Mouse (Mus musculus): ENCODE results near the gene Nme1. TPM values are rescaled to one million over a fixed set of nuclear protein-coding genes. Genes with fewer than 3 reads are reported as not detected.

Nme1 gene
- polyA plus RNA-seq, 1 experiment from 2014 or later, result 357 TPM

DNA sequence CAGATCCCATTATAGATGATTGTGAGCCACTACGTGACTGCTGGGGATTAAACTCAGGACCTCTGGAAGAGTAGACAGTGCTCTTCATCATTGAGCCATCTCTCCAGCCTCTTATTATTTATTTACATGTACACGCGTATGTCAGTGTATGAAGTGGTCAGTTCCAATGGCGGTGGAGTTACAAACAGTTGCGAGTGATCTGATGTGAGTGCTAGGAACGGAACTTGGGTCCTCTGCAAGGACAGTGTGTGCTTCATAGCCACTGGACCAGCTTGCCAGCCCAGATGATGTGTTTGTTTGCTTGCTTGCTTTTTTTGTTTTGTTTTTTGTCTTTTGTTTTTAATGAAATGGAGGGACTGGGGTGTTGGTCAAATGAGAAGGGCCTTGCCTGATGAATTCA, 850 bp upstream of the Nme1 start:
- H3K9ac ChIP-seq (replicated peaks; ENCODE audit: low read depth, low read length), result no peak overlapping the region
- no peak overlapping the region for H3K4me2 ChIP-seq (ENCODE audit: low read length)
- no peaks in the 10 kb centered on the region for H3K27me3 ChIP-seq (replicated peaks; ENCODE audit: control insufficient read depth, insufficient read depth, low read length)
- ATAC-seq, result no peak
- H3K9me3 ChIP-seq (ENCODE audit: control insufficient read depth, low read length), result no peaks in the 10 kb centered on the region
- H3K36me3 ChIP-seq (ENCODE audit: control insufficient read depth, insufficient read depth), result peaks cover 13% of the 10 kb centered on the region
- no peak overlapping the region for H3K27ac ChIP-seq (ENCODE audit: low read length)
- peaks cover 13% of the 10 kb centered on the region for H3K4me1 ChIP-seq (replicated peaks; ENCODE audit: control insufficient read depth, insufficient read depth, low read length)
- no peak overlapping the region for H3K4me3 ChIP-seq (replicated peaks; ENCODE audit: low read length)
- WGBS, result 91% methylated on average over 6 of the region's 6 CpGs

DNA sequence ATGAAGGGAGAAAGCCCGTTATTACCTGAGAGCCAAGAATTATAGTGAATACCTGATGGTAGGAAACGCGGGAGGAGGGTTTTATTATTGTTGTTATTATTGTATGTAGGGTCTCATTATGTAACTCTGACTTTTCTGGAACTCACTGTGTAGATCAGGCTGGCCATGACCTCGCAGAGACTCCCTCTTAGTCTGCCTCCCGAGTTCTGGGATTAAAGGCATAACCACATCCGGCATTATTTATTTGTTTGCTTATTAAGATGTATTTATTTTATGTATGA, 467 bp upstream of the Nme1 start:
- ATAC-seq, result no peak
- peaks cover 13% of the 10 kb centered on the region for H3K4me1 ChIP-seq (replicated peaks; ENCODE audit: control insufficient read depth, insufficient read depth, low read length)
- H3K4me2 ChIP-seq (ENCODE audit: low read length), result peak overlapping the region; percentile 39
- no peak overlapping the region for H3K9ac ChIP-seq (replicated peaks; ENCODE audit: low read depth, low read length)
- no peaks in the 10 kb centered on the region for H3K9me3 ChIP-seq (ENCODE audit: control insufficient read depth, low read length)
- peak overlapping the region; percentile 86; the same call in 1 of the 2 replicates for H3K4me3 ChIP-seq (replicated peaks; ENCODE audit: low read length)
- peaks cover 13% of the 10 kb centered on the region for H3K36me3 ChIP-seq (ENCODE audit: control insufficient read depth, insufficient read depth)
- peak overlapping the region; percentile 49 for H3K27ac ChIP-seq (ENCODE audit: low read length)
- WGBS, result 46% methylated on average over 6 of the region's 6 CpGs
- H3K27me3 ChIP-seq (replicated peaks; ENCODE audit: control insufficient read depth, insufficient read depth, low read length), result no peaks in the 10 kb centered on the region

- peak overlapping the region; percentile 86 for H3K4me3 ChIP-seq (replicated peaks; ENCODE audit: low read length)
- H3K27ac ChIP-seq (ENCODE audit: low read length), result peak overlapping the region; percentile 79
- H3K4me1 ChIP-seq (replicated peaks; ENCODE audit: control insufficient read depth, insufficient read depth, low read length), result peaks cover 13% of the 10 kb centered on the region
- peak overlapping the region; percentile 82 for H3K9ac ChIP-seq (replicated peaks; ENCODE audit: low read depth, low read length)
- H3K4me2 ChIP-seq (ENCODE audit: low read length), result peak overlapping the region; percentile 73
- 5% methylated on average over 11 of the region's 11 CpGs for WGBS
- H3K36me3 ChIP-seq (ENCODE audit: control insufficient read depth, insufficient read depth), result peaks cover 21% of the 10 kb centered on the region
- no peak for ATAC-seq
- no peaks in the 10 kb centered on the region for H3K27me3 ChIP-seq (replicated peaks; ENCODE audit: control insufficient read depth, insufficient read depth, low read length)
- no peaks in the 10 kb centered on the region for H3K9me3 ChIP-seq (ENCODE audit: control insufficient read depth, low read length)
Measured at GRCm38 (mm10) chr11:93967381-93967780, 940 bp downstream of the Nme1 start.

- 96% methylated on average over 6 of the region's 6 CpGs for WGBS
- peaks cover 35% of the 10 kb centered on the region for H3K36me3 ChIP-seq (ENCODE audit: control insufficient read depth, insufficient read depth)
- no peaks in the 10 kb centered on the region for H3K27me3 ChIP-seq (replicated peaks; ENCODE audit: control insufficient read depth, insufficient read depth, low read length)
- peaks cover 13% of the 10 kb centered on the region for H3K4me1 ChIP-seq (replicated peaks; ENCODE audit: control insufficient read depth, insufficient read depth, low read length)
- no peak overlapping the region for H3K27ac ChIP-seq (ENCODE audit: low read length)
- ATAC-seq, result no peak
- no peaks in the 10 kb centered on the region for H3K9me3 ChIP-seq (ENCODE audit: control insufficient read depth, low read length)
- no peak overlapping the region for H3K4me2 ChIP-seq (ENCODE audit: low read length)
- no peak overlapping the region for H3K4me3 ChIP-seq (replicated peaks; ENCODE audit: low read length)
- no peak overlapping the region for H3K9ac ChIP-seq (replicated peaks; ENCODE audit: low read depth, low read length)
Measured at GRCm38 (mm10) chr11:93965391-93965790, 2.9 kb downstream of the Nme1 start.

DNA sequence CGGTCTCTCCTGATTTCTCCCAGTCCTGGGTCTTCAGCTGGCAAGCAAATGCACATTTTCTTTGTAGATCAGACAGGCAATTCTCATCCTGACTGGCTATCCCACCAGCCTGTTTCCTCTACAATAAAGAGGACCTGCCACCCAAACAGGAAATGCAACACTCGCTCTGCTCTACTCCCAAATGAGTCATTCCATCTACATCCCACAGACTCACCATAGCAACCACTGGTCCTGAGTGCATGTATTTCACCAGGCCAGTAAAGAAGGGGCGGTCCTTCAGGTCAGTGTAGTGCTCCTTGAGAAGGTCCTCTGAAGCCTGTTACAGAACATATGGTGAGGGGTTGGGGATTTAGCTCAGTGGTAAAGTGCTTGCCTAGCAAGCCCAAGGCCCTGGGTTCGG, 5.3 kb downstream of the Nme1 start:
- Histone ChIP-seq H3K9me3 (ENCODE audit: control insufficient read depth, low read length) (no peaks in the 10 kb centered on the region), H3K36me3 (ENCODE audit: control insufficient read depth, insufficient read depth) (peaks cover 54% of the 10 kb centered on the region), H3K4me1 (replicated peaks; ENCODE audit: control insufficient read depth, insufficient read depth, low read length) (peaks cover 8% of the 10 kb centered on the region), H3K4me2 (ENCODE audit: low read length) (no peak overlapping the region), H3K9ac (replicated peaks; ENCODE audit: low read depth, low read length) (no peak overlapping the region), H3K27me3 (replicated peaks; ENCODE audit: control insufficient read depth, insufficient read depth, low read length) (no peaks in the 10 kb centered on the region), H3K27ac (ENCODE audit: low read length) (no peak overlapping the region), H3K4me3 (replicated peaks; ENCODE audit: low read length) (no peak overlapping the region)
- WGBS, result 79% methylated on average over 4 of the region's 4 CpGs
- ATAC-seq, result no peak

DNA sequence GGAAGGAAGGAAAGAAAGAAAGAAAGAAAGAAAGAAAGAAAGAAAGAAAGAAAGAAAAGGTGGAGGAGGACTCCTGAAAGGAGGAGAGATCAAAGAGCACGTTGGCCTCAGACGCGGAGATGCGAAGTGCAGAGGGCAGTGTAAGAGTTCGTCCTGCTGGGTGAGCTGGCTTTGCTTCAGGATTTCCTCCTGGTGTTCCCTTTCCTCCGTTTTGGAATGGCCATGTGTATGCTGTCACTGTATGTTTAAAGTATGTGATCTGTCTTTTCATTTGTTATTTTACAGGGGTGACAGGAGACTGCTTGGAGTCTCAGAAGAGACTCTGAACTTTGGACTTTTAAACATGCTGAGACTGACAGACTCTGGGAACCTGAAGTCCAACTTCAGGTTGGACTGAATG, 6.8 kb downstream of the Nme1 start:
- H3K9ac ChIP-seq (replicated peaks; ENCODE audit: low read depth, low read length), result no peak overlapping the region
- whole genome bisulfite sequencing, result 93% methylated on average over 6 of the region's 6 CpGs
- no peak overlapping the region for H3K27ac ChIP-seq (ENCODE audit: low read length)
- H3K9me3 ChIP-seq (ENCODE audit: control insufficient read depth, low read length), result no peaks in the 10 kb centered on the region
- H3K4me3 ChIP-seq (replicated peaks; ENCODE audit: low read length), result no peak overlapping the region
- H3K4me1 ChIP-seq (replicated peaks; ENCODE audit: control insufficient read depth, insufficient read depth, low read length), result peaks cover under 1% of the 10 kb centered on the region
- H3K27me3 ChIP-seq (replicated peaks; ENCODE audit: control insufficient read depth, insufficient read depth, low read length), result no peaks in the 10 kb centered on the region
- ATAC-seq, result no peak
- peaks cover 54% of the 10 kb centered on the region for H3K36me3 ChIP-seq (ENCODE audit: control insufficient read depth, insufficient read depth)
- no peak overlapping the region for H3K4me2 ChIP-seq (ENCODE audit: low read length)

DNA sequence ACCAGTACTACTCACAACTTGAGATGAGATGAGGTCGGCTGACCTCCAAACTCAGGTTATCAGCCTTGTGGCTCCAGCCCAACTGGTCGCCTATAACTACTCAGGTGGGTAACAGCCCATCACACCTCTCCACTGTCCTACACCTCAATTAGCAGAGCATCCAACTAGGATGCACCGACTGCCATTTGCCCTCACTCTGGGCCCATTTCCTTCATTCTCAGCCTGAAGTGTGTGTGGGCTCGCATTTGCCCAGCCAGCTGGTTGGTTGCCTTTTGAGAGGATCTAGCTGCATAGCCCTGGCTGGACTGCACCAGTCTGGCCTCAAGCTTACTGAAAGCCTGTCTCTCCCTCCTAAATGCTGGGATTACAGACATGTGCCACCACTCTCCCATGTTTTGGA, 10.6 kb downstream of the Nme1 start:
- no peak for ATAC-seq
- Histone ChIP-seq H3K9ac (replicated peaks; ENCODE audit: low read depth, low read length) (no peak overlapping the region), H3K27ac (ENCODE audit: low read length) (no peak overlapping the region), H3K4me3 (replicated peaks; ENCODE audit: low read length) (no peak overlapping the region), H3K9me3 (ENCODE audit: control insufficient read depth, low read length) (no peaks in the 10 kb centered on the region), H3K36me3 (ENCODE audit: control insufficient read depth, insufficient read depth) (peaks cover 36% of the 10 kb centered on the region), H3K4me2 (ENCODE audit: low read length) (no peak overlapping the region), H3K4me1 (replicated peaks; ENCODE audit: control insufficient read depth, insufficient read depth, low read length) (peaks cover 18% of the 10 kb centered on the region), H3K27me3 (replicated peaks; ENCODE audit: control insufficient read depth, insufficient read depth, low read length) (no peaks in the 10 kb centered on the region)
- 88% methylated on average over 4 of the region's 4 CpGs for WGBS

- Histone ChIP-seq H3K36me3 (ENCODE audit: control insufficient read depth, insufficient read depth) (peaks cover 30% of the 10 kb centered on the region), H3K9ac (replicated peaks; ENCODE audit: low read depth, low read length) (no peak overlapping the region), H3K4me2 (ENCODE audit: low read length) (no peak overlapping the region), H3K27ac (ENCODE audit: low read length) (no peak overlapping the region), H3K27me3 (replicated peaks; ENCODE audit: control insufficient read depth, insufficient read depth, low read length) (no peaks in the 10 kb centered on the region), H3K4me1 (replicated peaks; ENCODE audit: control insufficient read depth, insufficient read depth, low read length) (peaks cover 18% of the 10 kb centered on the region), H3K4me3 (replicated peaks; ENCODE audit: low read length) (no peak overlapping the region), H3K9me3 (ENCODE audit: control insufficient read depth, low read length) (no peaks in the 10 kb centered on the region)
- no peak for ATAC-seq
- 88% methylated on average over 2 of the region's 2 CpGs for WGBS
Measured at GRCm38 (mm10) chr11:93957031-93957555, 11.2 kb downstream of the Nme1 start.

GRCm38 (mm10) chr11:93956159-93956558, 12.2 kb downstream of the Nme1 start, which contains the start of gene Nme2:
Gene Nme2, minus strand, starts transcription at chr11:93956259.
- peak within 1 kb of the TSS; percentile 75 for H3K4me2 ChIP-seq (ENCODE audit: low read length)
- peaks cover 25% of the 10 kb centered on the region for H3K36me3 ChIP-seq (ENCODE audit: control insufficient read depth, insufficient read depth)
- H3K27ac ChIP-seq (ENCODE audit: low read length), result peak within 1 kb of the TSS; percentile 87
- H3K9me3 ChIP-seq (ENCODE audit: control insufficient read depth, low read length), result no peaks in the 10 kb centered on the region
- H3K9ac ChIP-seq (replicated peaks; ENCODE audit: low read depth, low read length), result peak within 1 kb of the TSS; percentile 70
- 2% methylated on average over 6 of the region's 6 CpGs for WGBS
- peak within 1 kb of the TSS; percentile 71 for H3K4me3 ChIP-seq (replicated peaks; ENCODE audit: low read length)
- H3K4me1 ChIP-seq (replicated peaks; ENCODE audit: control insufficient read depth, insufficient read depth, low read length), result peaks cover 18% of the 10 kb centered on the region
- H3K27me3 ChIP-seq (replicated peaks; ENCODE audit: control insufficient read depth, insufficient read depth, low read length), result no peaks in the 10 kb centered on the region
- ATAC-seq, result peak; percentile 7; the same call in 1 of the 2 replicates

Measured in forebrain, embryonic 16.5 days (tissue).